Mouse (Mus musculus) kidney, postnatal 10 days (tissue): Measurements from ENCODE around the gene Tsga13.
A peak's percentile ranks its signal among the peaks of the same experiment; 100 is the strongest.

Experiments used
- DNase-seq: peaks from one replicate; pipeline ENCODE4 v3.0.0; 2021; ENCODE audit warnings: mixed read lengths

The Tsga13 gene

DNA sequence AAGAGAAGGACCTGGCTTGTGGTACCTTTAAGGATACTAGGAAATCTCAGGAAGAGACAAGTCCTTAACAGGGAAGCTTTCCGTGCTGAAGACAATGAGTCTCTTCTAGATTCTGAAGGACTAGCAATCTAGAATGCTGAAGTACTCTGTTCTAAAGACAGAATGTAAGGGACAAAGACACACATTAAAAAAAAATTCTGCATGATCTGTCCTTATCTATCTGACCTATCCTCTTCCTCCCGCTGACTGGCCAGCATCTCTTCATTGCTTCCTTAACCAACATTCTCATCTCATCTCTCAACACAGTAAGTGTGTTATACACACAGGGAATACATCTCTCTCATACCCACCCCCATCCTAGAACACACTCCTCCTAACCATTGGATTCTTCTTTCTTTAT is at the start of gene Tsga13:
Gene Tsga13, minus strand, starts transcription at position 101 of the 400 bp plus-strand sequence.
- DNase-seq: no peak

DNA sequence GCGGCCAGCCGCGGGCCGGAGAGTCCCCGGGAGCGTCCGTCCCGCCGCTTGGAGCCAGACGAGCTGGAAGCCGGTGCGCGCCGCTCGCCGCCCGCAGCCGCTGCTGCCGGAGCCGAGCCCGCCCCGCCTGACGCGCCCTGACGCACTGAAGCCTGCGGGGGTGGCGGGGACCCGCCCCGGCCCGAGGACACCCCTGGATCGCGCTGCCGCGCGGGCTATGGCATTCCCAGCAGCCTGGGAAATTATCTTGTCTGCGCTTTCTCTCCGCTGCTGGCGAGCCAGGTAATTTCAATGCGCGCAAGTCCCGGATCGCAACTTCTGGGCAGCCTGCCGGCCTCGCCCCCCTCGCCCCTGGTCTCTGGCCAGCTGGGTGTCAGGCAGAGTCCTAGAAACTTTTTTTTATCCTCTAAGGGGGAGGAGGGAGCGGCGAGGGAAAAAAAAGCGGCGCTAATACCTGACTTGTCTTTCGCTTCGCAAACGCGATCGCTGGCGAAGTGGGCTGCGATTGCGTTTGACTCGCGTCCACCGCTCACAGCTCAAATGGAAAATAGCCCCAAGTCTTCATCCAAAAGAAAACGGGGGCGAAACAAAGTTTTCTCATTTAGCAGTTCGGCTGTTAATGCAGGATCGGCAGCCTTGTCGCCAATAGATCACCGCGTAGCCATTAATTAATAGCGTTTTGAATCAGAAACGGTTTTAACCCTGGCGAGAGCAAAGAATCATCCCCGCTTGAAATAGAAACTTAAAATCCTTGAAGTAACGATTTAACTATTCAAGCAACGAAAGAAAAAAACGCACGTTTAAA is 43.6 kb upstream of the Tsga13 start, which contains the start of gene Klf14:
Gene Klf14, minus strand, starts transcription at position 343 of the 805 bp plus-strand sequence.
- DNase-seq: peak; percentile 51

DNA sequence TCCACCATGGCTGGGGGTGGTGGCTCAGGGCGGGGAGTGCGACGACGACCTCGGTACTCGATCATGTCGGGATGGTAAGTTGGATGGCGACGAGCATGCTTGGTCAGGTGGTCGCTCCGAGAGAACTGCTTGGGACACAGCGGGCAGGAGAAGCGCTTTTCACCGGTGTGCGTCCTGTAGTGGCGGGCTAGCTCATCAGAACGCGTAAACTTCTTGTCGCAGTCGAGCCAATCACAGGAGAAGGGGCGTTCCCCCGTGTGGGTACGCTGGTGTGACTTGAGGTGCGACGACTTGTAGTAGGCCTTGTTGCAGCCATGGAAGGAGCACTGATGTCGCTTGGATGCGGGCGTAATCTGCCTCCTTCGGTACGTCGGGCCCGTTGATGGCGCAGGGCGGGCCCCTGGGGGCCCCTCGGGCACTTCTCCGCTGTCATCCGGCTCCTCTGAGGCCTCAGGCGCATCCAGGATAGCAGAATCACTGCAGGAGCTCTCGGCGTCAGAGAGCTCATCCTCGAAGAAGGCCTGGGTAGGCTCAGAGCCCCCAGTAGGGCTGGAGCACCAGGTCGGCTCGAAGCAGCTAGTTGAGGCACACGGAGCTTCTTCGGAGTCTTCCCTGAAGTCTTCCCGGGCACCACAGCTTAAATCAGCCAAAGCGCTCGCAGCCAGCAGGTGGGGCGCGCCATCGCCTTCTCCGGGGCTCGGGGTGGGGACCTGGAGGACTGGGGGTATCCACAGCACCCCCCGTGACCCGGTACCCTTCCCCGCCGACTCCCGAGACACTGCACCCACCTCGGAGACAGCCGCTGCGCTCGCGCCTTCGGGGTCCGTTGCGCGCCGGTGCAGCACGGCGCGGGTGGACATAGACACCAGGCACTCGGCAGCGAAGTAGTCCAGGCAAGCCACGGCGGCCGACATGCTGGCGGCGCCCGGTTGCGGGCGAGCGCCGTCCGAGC is 42.7 kb upstream of the Tsga13 start:
- peak; percentile 56 for DNase-seq

DNA sequence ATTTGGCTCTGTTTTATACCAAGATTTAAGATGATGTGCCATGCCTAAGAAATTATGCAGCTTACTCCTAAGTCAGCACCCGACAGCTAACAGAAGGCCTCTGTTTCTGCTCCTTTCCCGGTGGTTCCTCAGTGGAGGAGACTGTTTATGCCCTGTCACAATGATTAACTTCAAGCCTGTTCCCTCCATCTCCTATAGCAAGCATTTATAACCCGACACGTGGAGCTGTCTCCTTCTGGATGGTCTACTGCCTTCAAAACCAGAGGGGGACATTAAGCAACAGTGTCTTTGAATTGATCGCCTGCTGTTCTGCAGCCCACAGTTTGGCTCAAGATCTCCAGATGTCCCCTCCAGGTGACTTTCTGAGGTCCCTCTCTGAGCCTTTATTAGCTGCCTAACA is 23.9 kb upstream of the Tsga13 start:
- no peak for DNase-seq

DNA sequence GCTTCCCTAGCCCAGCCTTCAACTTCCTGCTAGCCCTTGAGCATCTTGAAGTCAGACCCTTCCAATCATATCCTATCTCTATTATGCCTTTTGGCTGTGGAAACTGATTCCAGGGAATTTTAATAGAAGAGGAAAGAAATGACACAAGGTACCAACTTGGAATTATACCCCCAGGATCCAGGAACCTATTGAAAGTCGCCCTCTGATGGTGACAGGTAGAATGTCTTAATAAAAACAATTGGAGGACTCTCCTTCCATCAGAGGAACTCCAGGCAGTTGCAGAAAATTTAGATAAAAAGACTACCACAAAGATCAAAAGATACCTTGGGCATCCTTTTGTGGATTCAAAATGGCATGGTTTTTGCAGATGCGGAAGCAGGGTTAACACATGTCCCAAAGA is 7.4 kb upstream of the Tsga13 start:
- DNase-seq: no peak

DNA sequence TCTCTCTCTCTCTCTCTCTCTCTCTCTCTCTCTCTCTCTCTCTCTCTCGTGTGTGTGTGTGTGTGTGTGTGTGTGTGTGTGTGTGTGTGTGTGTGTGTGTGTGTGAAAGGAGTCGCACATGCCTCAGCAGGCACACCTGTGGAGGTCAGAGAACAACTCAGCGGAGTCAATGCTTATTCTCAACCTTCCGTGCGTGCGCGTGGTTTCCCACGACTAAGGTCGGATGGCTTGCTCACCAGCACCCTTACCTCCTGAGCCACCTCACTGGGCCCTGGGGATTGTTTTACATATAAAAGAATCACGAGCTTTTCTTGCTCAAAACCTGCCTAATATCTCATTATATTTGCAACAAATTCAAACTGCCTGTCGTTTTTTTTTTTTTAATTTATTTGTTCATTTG is 6.5 kb upstream of the Tsga13 start:
- no peak for DNase-seq

DNA sequence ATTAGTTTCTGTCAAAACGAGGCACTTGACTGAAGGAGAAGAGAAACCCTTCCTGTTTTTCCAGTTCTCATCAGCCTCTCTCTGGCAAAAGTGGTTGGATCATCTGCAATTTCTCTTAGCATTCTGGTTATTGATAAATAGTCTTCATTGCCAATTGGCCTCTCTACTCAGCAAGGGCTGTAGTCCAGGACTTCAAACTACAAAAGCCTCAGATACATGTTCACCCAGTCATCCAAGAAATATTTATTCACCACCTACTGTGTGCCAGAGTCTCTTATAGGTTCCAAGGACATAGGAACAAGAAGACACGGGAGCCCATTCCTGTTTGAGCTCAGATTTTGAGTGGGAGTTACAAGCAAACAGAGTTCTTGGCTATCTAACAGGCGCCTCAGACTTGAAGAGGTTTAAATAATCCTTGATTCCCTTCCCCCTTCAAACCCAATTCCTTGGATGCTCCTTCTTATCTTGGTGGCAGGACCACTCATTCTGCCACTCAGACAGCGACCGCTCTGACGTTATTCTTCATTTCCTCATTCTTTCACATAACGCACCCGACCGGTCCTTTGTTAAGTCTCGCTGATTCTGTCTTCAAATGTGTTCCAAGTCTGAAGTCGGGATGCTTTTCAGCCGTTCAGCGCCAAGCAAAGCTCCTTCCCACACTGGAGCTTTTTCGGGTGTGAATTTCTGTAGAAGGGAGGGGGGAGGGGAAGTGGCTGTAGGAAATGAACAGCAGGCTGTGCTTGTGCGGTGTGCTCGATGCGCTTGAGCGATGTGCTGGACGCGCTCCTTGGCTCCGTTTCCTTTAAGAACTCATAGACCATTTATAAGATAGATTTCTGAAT is 5.7 kb upstream of the Tsga13 start:
- peak; percentile 29 for DNase-seq

DNA sequence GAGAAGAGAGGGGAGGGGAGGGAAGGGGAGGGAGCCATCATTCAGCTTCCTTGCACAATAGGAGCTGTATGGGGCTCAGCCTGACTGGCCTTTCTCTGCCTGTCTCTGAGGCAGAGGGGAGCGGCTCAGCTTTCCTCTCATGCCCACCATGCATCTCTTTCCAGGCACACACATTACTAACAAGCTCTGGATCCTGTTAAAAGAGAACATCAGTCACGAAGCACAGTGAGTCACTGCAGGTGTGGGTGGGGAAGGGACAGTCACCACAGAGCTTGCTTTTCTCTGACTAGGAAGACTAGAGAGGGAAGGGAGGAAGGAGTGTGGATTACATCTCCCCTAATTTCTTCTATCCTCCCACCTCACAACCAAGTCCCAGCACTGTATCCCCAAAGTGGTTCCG is 7.4 kb downstream of the Tsga13 start:
- DNase-seq: no peak

DNA sequence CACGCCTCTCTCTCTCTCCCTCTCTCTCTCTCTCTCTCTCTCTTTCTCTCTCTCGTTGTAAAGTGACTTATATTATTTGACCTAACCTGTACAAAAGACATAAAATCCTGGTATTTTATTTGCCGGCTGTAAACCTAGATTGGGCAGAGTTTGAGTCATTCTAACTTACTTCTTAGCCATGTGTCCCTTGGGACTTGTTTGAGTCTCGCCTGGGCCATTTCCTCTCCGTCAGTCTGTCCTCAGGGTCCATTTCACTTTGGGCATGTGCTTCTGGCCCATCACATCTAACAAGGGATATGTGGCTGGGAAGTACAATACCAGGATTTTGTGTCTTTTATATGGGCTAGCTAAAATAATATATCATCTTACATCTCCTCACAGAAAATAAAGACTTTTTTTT is 10.5 kb downstream of the Tsga13 start:
- no peak for DNase-seq

DNA sequence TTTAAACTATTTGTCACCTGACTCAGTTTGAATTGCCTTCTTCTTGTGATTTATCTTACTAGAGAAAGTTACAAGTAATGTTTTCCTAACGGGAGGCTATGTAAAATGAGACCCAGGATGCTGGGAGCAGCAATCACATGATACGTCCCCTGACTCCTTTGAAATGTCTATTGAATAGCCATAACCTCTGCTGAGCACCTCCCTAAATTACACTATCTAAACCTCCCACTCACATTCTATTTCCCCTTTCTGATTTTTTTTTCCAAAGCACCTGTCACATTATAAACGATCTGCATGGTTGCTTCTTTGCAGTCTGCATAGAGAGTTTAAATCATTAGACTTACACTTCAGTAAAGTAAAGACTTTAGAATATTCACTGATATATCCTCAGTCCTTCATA is 11.3 kb downstream of the Tsga13 start:
- DNase-seq: no peak

DNA sequence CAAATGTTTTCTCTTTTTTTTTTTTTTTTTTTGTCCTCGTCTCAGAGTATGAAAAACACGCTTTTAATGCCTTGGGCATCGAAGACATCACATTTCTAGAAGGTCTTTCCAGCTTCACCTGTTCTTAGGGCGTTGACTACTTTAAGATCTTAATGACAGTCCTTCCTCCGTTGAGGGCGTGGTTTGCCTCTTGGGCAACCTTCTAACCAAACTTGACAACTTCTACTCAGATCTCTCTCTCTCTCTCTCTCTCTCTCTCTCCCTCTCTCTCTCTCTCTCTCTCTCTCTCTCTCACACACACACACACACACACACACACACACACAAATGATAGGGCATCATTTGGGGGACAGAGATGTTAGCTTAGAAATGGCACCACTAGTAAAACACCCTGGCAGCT is 17.9 kb downstream of the Tsga13 start:
- no peak for DNase-seq

DNA sequence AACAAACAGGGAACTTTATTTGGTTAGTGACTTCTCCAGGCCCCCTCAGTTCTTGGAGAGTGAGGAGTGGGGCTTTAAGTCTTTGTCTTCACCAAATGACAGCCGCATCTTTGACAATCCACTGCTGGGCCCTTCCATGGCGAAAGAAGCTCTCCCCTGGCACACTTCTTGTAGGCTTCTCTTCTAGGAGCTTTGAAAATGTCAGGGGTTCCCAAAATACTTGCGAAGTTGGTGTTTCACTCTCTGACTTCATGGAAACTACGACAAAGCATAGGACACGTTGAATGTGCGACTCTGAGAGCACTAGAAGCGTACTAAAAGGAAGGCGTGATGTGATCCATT is 18.4 kb downstream of the Tsga13 start:
- DNase-seq: no peak

DNA sequence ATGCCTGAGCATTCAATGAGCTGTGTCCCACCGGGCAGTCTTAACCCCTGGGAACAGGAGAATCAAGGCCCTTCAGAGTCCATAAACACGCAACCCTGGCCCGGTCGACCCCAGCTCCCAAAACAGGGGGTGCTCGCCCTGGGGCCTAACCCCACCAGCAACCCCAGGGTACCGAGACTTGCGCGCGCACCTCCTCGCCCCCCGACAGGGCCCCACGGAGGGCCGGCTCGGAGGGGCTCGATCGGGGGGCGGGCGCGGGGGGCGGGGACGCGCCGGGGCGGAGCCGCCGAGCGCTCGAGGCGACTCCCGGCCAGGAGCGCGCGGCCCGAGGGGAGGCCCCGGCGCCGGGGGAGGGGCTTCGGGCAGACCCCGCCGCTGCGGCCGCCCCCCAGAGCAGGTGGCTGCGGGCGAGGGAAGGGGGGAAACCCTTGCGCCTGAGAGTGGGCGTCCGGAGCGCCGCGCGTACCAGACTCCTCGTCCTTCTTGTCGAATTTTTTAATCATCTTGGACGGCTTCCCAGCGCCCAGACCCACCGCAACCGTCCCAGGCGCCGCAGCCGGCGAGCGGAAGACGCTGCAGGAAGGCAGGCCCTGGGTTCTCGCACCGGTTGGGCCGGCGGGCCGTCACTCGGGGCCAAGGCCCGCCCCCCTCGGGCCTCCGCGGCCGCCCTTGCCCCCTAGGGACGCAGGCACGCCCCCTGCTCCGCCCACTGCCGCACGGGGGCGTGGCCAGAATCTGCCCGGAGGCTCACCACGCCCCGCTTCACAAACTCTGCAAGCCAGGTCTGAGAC is 19.0 kb downstream of the Tsga13 start, which contains the start of gene Copg2:
Gene Copg2, minus strand, starts transcription at position 600 of the 791 bp plus-strand sequence.
- DNase-seq: peak; percentile 97

DNA sequence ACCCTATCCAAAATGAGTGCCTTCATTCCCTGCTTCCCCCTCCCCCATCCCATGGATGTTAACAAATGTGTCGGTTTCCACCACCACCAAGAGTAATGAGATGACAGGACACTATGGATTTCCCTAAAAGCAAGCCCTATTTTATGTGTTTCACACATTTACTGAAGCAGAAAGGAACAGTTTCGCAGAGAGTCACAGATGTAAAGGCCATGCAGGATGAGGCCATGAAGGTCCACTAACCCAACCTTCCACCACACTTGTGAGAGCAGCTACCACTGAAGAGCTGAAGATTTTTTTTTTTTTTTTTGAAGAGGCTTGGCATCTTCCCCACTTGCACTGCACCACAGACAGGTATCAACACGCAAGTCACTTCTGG is 19.6 kb downstream of the Tsga13 start:
- DNase-seq: peak; percentile 23

DNA sequence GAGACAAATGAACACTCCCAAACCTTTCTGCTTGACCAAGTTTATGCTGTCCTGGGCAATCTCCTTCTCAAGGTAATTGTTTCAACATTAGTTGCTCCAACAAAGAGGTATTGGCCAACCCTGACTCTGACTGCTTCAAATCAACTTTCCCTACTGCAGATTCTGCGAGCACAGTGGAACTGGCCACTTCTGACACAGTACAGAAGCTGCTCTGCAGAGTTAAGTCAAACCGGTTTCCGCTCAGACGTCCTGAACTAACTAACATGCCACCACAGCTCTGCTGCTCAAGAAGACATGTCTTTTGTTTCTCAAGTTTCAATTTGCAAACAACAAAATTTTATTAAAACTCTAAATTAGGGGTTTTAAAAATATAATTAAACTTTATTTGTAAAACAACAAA is 22.3 kb downstream of the Tsga13 start:
- peak; percentile 8 for DNase-seq

DNA sequence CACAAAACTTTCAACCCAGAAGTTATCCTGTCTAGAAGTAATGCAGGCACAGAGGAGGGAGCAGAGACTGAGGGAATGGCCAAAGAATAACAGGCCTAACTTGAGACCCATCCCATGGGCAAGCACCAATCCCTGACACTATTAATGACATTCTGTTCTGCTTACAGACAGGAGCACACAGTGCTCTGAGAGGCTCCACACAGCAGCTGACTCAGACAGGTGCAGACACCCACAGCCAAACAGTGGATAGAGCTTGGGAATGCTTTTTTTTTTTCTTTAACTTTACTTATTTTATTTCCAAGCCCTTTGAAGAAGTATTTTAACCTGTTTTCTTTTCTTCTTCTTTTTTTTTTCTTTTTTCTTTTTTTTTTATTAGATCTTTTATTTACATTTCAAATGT is 23.6 kb downstream of the Tsga13 start:
- no peak for DNase-seq

DNA sequence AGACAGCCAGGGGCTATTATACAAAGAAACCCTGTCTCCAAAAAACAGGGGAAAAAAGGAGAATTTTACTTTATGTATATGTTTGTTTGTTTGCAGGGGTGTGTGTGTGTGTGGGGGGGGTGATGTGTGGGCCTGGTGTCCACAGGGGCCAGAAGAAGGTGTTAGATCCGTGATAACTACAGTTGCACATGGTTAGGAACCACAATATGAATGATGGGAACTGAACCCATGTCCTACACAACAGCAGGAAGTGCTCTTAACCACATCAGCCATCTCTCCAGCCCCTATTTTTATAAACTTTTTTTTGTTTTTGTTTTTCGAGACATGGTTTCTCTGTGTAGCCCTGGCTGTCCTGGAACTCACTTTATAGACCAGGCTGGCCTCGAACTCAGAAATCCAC is 30.5 kb downstream of the Tsga13 start:
- no peak for DNase-seq

DNA sequence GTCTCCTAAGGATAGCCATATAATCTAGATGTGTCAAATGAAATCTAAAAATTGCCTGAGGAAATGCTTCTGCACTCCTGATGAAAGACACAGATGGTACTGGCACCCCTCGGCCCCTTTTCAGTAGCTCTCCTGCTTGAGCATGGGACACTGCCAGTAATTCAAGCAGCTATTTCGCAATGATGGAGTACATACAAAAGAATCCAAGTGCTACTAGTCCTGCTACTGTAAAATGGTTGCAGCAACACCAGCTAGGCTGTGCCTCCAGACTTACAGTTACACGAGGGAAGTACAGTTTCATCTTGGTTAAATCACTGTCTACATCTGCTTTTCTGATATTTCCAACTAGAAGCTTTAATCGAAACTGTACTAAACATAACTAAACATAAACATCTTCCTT is 31.9 kb downstream of the Tsga13 start:
- no peak for DNase-seq

DNA sequence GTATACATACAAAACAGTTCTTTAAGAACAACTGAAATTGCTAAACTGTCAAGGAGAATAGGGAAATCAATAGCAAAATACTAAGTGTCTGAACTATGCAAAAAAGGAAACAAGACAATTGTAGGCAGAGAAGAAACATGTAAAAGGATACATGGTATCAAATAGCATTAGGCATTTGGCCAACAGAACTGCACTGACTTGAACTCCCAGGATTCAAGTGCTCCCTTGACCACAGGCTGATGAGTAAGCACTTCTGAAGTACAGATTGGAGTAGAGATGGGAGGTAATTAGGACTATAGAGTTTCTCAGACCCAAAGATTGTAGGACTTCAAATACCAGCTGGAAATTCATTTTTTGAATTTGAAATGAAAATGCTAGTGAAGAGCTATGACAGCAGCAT is 38.7 kb downstream of the Tsga13 start:
- DNase-seq: no peak

DNA sequence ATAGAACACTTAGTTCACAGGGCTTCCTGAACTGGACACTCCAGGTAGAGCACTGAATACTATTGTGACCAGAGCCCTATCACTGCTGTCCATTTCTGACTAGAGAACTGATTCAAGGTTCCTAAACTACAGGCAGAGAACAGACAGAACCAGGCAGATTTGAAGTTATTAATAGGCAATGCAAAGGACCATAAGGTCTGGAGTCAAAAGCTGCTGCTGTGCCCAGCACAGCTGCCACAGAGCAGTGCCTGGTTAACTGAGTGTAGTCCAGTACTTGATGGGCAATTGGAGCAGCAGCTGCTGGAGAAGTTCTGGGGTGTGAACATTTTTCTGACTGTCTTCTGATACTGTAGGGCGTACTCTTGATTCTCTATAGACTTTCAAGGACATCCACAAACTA is 48.9 kb downstream of the Tsga13 start:
- DNase-seq: no peak

DNA sequence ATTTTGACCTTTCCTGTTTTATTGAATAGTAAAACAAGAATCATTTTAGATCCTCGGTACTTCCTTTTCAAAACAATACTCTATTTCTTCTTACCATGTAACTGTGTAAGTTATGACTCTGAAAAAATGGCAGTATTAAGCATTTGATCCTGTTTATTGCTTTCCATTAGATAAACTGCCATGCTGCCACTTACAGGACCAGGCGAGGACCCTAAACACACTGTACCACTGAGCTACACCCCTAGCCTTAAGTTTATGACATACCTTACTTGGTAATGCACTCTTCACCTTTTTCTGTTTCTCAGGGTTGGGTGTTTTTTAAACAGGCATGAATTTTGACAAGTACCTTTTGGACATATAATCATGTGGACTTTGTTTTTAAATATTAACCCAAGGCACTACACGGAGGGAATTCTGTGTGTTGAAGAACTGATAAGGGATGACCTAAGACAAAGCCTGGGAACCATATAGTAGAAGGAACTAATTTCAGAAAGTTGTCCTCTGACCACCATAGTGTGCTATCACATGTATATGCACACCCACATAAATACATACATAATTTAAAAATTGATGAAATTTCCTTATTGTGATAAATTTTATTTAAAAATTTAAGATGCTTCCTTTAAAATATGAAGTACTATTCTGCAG is 50.2 kb downstream of the Tsga13 start:
- DNase-seq: no peak

DNA sequence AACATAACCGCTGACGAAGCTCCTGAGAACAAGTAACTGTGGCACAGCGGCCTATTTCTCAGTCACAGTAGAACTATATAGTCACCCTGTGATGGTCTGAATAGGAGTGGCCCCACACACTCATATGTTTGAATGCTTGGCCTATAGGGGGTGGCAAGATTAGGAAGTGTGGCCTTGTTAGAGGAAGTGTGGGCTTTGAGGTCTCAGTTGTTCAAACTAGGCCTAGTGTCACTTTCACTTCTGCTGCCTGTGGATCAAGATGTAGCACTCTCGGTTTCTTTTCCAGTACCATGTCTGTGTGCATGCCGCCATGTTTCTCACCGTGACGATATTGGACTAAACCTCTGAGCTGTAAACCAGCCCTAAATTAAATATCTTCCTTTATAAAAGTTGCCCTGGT is 59.4 kb downstream of the Tsga13 start:
- DNase-seq: no peak
